Mouse (Mus musculus) lung, embryonic 14.5 days (tissue): ENCODE results near the gene Fgfr2. TPM values are rescaled to one million over a fixed set of nuclear protein-coding genes. Genes with fewer than 3 reads are reported as not detected.
A peak's percentile ranks its signal among the peaks of the same experiment; 100 is the strongest.

ENCODE experiments used
- ATAC-seq: fragments of 200-750 bp; cut with Nextera tagmentation; 2 replicates; pipeline ENCODE4 v1.8.0; 2017; ENCODE audit warnings: mild to moderate bottlenecking, moderate TSS enrichment, moderate library complexity; ENCODE audit not compliant: insufficient read depth
- DNase-seq: peaks from one replicate; pipeline ENCODE4 v3.0.0-alpha.2; 2015
- H3K27ac ChIP-seq: fragments of 300-500 bp; sonication (generic); 2 replicates; pipeline ENCODE4 v1.5.1; 2014; ENCODE audit warnings: low read depth, mild to moderate bottlenecking, moderate library complexity
- H3K27me3 ChIP-seq: fragments of 300-500 bp; sonication (generic); 2 replicates; pipeline ENCODE4 v1.6.1; 2014; ENCODE audit warnings: low read length, control low read depth; ENCODE audit not compliant: insufficient read depth
- H3K36me3 ChIP-seq: fragments of 300-500 bp; sonication (generic); 2 replicates; pipeline ENCODE4 v1.6.1; 2014; ENCODE audit warnings: control low read depth; ENCODE audit not compliant: insufficient read depth
- H3K4me1 ChIP-seq: fragments of 300-500 bp; sonication (generic); 2 replicates; pipeline ENCODE4 v1.6.1; 2014; ENCODE audit warnings: antibody characterized with exemption, control low read depth; ENCODE audit not compliant: insufficient read depth
- H3K4me2 ChIP-seq: fragments of 300-500 bp; sonication (generic); 2 replicates; pipeline ENCODE4 v1.6.1; 2014; ENCODE audit warnings: mild to moderate bottlenecking
- H3K4me3 ChIP-seq: fragments of 300-500 bp; sonication (generic); 2 replicates; pipeline ENCODE4 v1.5.1; 2014; ENCODE audit warnings: low read depth, low read length
- H3K9ac ChIP-seq: fragments of 300-500 bp; sonication (generic); 2 replicates; pipeline ENCODE4 v1.6.1; 2014
- H3K9me3 ChIP-seq: fragments of 300-500 bp; sonication (generic); 2 replicates; pipeline ENCODE4 v1.6.1; 2016; ENCODE audit warnings: low read depth, low read length, control low read depth
- CTCF ChIP-seq: IDR thresholded peaks from 2 replicates; pipeline ENCODE4 v1.5.1; 2016; ENCODE audit warnings: antibody characterized with exemption, low read depth
- WGBS: fragments of 180-500 bp; shearing (Covaris S2); extraction: QIAGEN DNeasy Blood & Tissue Kit; methylation state at CpG from one replicate; pipeline ENCODE4 v1.1.7; 2014; 5-methylcytosine and 5-hydroxymethylcytosine counted together
- polyA plus RNA-seq: library from polyadenylated mRNA; unstranded; fragments of >200 nt; fragmentation: Nextera tagmentation; extraction: Ambion mirVana; gene quantifications from 2 replicates; pipeline ENCODE4 v1.2.1, GENCODE M21; 2014

The Fgfr2 gene
- polyA plus RNA-seq, 1 experiment from 2014 or later: 179 TPM

DNA sequence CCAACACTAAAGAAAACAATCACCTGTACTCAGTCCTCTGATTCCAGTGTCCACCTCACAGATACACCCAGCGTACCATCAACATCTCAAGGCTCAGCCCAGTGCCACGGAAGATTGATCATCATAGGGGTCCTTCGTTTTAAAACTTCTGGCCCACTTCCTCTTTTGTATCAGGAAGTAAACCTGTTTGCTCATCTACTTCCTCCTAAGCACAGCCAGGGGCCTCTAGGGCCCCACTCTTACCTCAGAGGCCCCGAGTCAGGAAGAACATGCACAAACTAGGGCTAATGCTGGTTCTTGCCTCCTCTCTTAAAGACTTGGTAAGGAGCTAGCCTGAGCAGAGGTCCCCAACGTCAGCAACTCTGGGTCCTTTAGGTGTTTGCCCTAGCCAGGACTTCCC, 799.7 kb downstream of the Fgfr2 start:
- Histone ChIP-seq H3K27me3 (no peaks in the 10 kb centered on the region), H3K4me1 (peaks cover 10% of the 10 kb centered on the region), H3K9ac (no peak overlapping the region), H3K4me3 (no peak overlapping the region), H3K4me2 (no peak overlapping the region), H3K27ac (no peak overlapping the region), H3K36me3 (no peaks in the 10 kb centered on the region), H3K9me3 (no peaks in the 10 kb centered on the region)
- no peak for TF ChIP-seq CTCF
- ATAC-seq (no peak), DNase-seq (no peak)
- WGBS: 68% methylated on average over 5 of the region's 5 CpGs

DNA sequence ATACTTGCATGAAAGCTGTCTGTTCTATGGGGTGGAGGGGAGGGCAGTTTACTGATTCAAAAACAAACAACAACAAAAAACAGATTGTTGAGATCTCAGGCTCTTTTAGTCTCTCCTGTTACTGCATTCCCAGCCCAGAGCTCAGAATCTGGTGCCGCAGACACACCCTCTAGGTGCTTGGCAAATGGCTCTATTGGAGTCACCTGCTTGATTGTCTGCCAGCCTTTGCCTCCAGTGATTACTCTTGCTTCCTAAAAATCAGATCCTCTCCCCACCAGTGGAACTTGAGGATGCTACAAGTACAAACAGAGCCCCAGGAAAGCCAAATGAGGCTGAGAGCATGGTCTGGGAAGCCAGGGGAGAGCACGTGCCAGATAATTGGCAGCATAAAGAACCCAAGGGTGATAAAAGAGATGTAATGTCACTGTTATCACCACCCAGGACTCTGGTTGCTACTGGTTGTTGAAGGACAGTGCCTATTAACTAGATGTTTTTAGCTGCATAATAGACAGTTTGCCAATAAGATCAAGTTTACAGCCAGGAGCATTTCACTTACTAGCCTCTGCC, 801.7 kb downstream of the Fgfr2 start:
- WGBS: 72% methylated on average over 2 of the region's 2 CpGs

DNA sequence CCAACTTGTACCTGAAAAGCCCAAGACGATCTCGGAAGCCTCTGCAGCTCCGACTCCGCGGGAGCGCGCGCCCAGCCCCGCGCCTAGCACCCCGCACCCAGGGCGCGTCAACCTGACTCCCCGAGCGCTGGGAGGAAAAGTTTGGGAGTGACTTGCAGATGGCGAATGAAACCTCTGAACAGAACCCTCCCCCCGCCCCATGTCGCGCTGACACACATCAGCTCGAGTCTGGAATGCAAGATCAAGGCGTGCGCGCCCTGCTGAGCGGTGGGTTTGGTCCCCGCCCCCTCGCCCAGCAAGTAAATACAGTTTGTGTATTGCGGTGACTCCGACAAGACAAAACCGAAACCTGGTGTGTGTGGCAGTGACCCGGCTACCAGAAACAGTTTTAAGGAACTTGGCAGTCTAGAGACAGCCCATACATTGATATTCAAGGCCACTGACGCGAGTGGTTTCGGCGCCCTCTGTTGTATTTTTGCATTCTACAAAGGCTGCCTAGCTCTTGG, 806.1 kb downstream of the Fgfr2 start, which contains the start of gene Chst15:
Gene Chst15 (minus strand): TSS at position 193 of the 506 bp plus-strand sequence.
- Histone ChIP-seq H3K27me3 (no peaks in the 10 kb centered on the region), H3K4me3 (peak within 1 kb of the TSS; percentile 78), H3K9me3 (no peaks in the 10 kb centered on the region), H3K27ac (peak within 1 kb of the TSS; percentile 77), H3K4me2 (peak within 1 kb of the TSS; percentile 99), H3K4me1 (peaks cover 17% of the 10 kb centered on the region), H3K9ac (peak within 1 kb of the TSS; percentile 82), H3K36me3 (no peaks in the 10 kb centered on the region)
- ATAC-seq (peak; percentile 63), DNase-seq (peak; percentile 80)
- no peak; the same call in none of the 2 replicates for TF ChIP-seq CTCF
- WGBS: under 1% methylated on average over 34 of the region's 34 CpGs

More for the DNA sequence above, 801.7 kb downstream of the Fgfr2 start:
- Histone ChIP-seq H3K4me2 (no peak overlapping the region), H3K27ac (no peak overlapping the region), H3K36me3 (no peaks in the 10 kb centered on the region), H3K4me1 (peaks cover 14% of the 10 kb centered on the region), H3K9ac (no peak overlapping the region), H3K9me3 (no peaks in the 10 kb centered on the region), H3K4me3 (no peak overlapping the region), H3K27me3 (no peaks in the 10 kb centered on the region)
- TF ChIP-seq CTCF: no peak
- no peak for ATAC-seq
- no peak for DNase-seq

DNA sequence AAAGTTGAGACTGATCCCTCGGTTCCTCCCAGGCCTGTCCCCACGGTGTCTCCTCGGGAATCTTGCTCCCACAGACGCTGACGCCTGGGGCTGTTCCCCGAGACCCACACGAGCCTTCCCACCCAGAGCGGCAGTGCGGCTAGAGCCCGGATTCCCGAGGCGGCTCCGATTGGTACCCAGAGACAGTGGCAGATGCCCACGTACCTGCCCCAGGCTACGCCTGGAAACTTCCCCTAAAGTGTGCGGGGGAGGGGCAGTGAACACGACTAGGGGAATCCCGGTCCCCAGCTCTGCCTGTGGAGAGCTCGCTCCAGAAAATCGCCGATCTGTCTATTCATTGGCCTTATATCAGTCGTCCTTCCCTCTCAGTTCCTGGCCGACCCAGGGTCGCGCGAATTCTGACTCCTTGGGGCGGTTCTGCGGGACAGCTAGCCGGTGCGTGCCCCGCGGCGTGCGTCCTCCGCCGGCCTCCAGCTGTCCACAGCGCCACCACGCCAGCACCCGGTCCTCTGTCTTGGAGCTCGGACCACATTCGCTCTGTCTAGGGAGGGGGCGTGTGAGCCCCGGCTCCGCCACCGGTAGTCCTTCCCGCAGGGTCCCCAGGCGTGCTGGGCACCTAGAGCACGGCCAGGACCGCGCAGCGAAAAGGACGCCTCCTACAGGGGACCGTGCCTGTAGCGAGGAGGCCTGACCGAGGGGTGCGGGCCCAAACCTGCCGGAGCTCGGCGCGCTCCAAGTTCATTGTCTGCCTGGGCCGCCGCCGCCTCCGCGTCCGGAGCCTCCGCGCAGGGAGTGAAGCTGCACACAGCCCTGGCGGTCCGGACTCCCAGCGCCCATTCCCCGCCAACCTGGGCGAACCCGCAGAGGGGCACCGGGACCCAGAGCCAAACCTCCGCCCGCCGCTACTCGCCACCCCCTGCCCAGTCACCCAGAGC, 806.8 kb downstream of the Fgfr2 start:
- under 1% methylated on average over 79 of the region's 79 CpGs for WGBS
- no peaks in the 10 kb centered on the region for H3K36me3 ChIP-seq

DNA sequence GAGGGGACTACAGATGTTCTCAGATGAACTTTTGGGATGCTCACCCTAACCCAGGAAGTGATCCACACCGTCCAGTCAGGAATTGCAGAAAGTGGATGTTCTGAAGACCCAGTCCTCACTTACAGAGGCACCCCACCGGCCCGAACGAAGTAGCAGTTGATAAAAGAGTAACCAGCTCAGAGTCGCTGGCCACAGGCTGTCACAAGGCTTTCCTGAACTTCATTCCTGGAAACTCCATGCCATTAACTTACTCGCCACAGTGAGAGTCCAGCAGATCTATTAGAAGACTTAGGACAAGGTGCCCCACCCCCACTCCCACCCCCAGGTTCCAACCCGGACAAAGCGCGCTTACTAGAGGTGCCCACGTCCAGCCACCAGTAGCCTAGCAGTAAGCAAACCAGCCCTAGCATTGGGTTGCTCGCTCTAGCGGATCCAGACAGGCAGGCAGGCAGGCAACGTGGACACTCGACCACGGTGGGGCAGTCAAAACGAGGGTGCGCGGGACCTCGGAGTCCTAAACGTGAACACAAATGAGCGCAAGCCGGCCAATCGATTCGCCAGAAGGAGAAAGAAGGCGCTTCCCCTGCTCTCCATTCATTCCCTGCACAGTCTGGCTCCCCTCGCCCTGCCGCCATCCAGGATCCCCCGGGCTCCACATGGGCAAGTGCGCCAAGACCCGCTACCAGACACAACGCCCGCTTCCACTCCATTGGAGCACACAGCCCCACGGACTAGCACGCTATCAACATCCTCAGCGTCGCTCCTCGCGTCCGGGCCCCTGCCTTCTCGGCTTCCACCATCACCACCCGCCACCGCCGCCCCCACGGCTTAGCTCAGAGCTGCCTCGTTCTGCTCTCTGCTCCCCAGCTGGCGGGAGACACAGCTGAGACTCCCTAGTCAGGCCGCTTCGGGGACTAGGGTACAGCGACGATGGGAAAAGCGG, 807.7 kb downstream of the Fgfr2 start:
- DNase-seq (peak; percentile 93), ATAC-seq (peak; percentile 71)
- Histone ChIP-seq H3K27me3 (no peaks in the 10 kb centered on the region), H3K9me3 (no peaks in the 10 kb centered on the region), H3K36me3 (no peaks in the 10 kb centered on the region), H3K9ac (peak overlapping the region; percentile 82), H3K4me2 (peak overlapping the region; percentile 99), H3K4me1 (peaks cover 17% of the 10 kb centered on the region), H3K4me3 (peak overlapping the region; percentile 78), H3K27ac (peak overlapping the region; percentile 77)
- peak; percentile 69 for TF ChIP-seq CTCF
- WGBS: 2% methylated on average over 51 of the region's 51 CpGs

More for the DNA sequence above, 806.8 kb downstream of the Fgfr2 start:
- Histone ChIP-seq H3K9me3 (no peaks in the 10 kb centered on the region), H3K27me3 (no peaks in the 10 kb centered on the region), H3K27ac (peak overlapping the region; percentile 77), H3K4me2 (peak overlapping the region; percentile 99), H3K4me1 (peaks cover 17% of the 10 kb centered on the region), H3K9ac (peak overlapping the region; percentile 82), H3K4me3 (peak overlapping the region; percentile 78)
- peak; percentile 78 for DNase-seq
- TF ChIP-seq CTCF: peak; percentile 54
- peak; percentile 77 for ATAC-seq

DNA sequence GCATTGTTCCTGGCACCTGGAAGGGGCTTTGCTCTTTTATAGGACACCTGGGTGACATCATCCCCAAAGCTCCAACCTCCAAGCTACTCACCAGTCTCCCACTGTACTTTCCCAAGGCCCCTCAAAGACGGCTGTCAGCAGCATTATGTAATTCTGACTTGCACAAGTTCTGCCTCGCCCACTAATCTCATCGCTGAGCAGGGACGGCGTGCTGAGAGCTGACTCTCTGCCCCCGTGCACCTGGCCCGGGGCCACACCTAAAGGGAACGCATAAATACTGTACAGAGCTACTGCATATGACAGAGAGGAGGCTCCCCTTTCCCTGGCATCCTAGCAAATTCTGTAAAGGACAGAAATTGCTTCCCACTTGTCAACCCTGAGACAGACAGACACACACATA, 810.8 kb downstream of the Fgfr2 start:
- ATAC-seq (no peak), DNase-seq (no peak)
- H3K9me3 ChIP-seq: no peaks in the 10 kb centered on the region
- H3K27ac ChIP-seq: no peak overlapping the region
- H3K36me3 ChIP-seq: no peaks in the 10 kb centered on the region
- no peak overlapping the region for H3K4me3 ChIP-seq
- no peak overlapping the region for H3K4me2 ChIP-seq
- peaks cover 29% of the 10 kb centered on the region for H3K4me1 ChIP-seq
- 61% methylated on average over 8 of the region's 8 CpGs for WGBS
- TF ChIP-seq CTCF: no peak
- H3K27me3 ChIP-seq: no peaks in the 10 kb centered on the region
- no peak overlapping the region for H3K9ac ChIP-seq
